Mouse (Mus musculus): ENCODE measurements around the gene Ptprs. TPM values are rescaled to one million over a fixed set of nuclear protein-coding genes. Genes with fewer than 3 reads are reported as not detected.

The Ptprs gene
- polyA plus RNA-seq, 1 experiment: 478 TPM

- WGBS: 22% methylated on average over 10 of the region's 10 CpGs
- TF ChIP-seq POLR2A (IDR thresholded peaks at IDR 0.05; ENCODE audit: borderline replicate concordance, insufficient read depth, low read length) (no peak), CTCF (IDR thresholded peaks at IDR 0.05; ENCODE audit: borderline replicate concordance, insufficient read depth, low read depth, low read length) (no peak)
- Histone ChIP-seq H3K4me1 (ENCODE audit: control insufficient read depth, insufficient read depth, low read length) (peaks cover 42% of the 10 kb centered on the region), H3K27me3 (ENCODE audit: control insufficient read depth, insufficient read depth, low read length) (no peaks in the 10 kb centered on the region), H3K4me3 (replicated peaks; ENCODE audit: insufficient read depth, low read depth, low read length) (no peak overlapping the region), H3K27ac (ENCODE audit: insufficient read depth, low read length) (no peak overlapping the region)
- DNase-seq: peak in 1 of 2 experiments; percentile 50
Observed at GRCm38 (mm10) chr17:56470571-56470970, 5.7 kb downstream of the Ptprs start.

GRCm38 (mm10) chr17:56470001-56470436, 6.3 kb downstream of the Ptprs start:
- TF ChIP-seq POLR2A (IDR thresholded peaks at IDR 0.05; ENCODE audit: borderline replicate concordance, insufficient read depth, low read length): no peak
- no peak for TF ChIP-seq CTCF (IDR thresholded peaks at IDR 0.05; ENCODE audit: borderline replicate concordance, insufficient read depth, low read depth, low read length)
- peaks cover 47% of the 10 kb centered on the region for H3K4me1 ChIP-seq (ENCODE audit: control insufficient read depth, insufficient read depth, low read length)
- WGBS: 18% methylated on average over 26 of the region's 26 CpGs
- H3K27ac ChIP-seq (ENCODE audit: insufficient read depth, low read length): no peak overlapping the region
- no peaks in the 10 kb centered on the region for H3K27me3 ChIP-seq (ENCODE audit: control insufficient read depth, insufficient read depth, low read length)
- no peak overlapping the region for H3K4me3 ChIP-seq (replicated peaks; ENCODE audit: insufficient read depth, low read depth, low read length)
- no peak for DNase-seq

GRCm38 (mm10) chr17:56469275-56469674, 7.0 kb downstream of the Ptprs start:
- peaks cover 53% of the 10 kb centered on the region for H3K4me1 ChIP-seq (ENCODE audit: control insufficient read depth, insufficient read depth, low read length)
- no peak overlapping the region for H3K27ac ChIP-seq (ENCODE audit: insufficient read depth, low read length)
- 52% methylated on average over 8 of the region's 8 CpGs for WGBS
- TF ChIP-seq CTCF (IDR thresholded peaks at IDR 0.05; ENCODE audit: borderline replicate concordance, insufficient read depth, low read depth, low read length) (no peak), POLR2A (IDR thresholded peaks at IDR 0.05; ENCODE audit: borderline replicate concordance, insufficient read depth, low read length) (no peak)
- no peak overlapping the region for H3K4me3 ChIP-seq (replicated peaks; ENCODE audit: insufficient read depth, low read depth, low read length)
- H3K27me3 ChIP-seq (ENCODE audit: control insufficient read depth, insufficient read depth, low read length): no peaks in the 10 kb centered on the region
- no peak for DNase-seq

DNA sequence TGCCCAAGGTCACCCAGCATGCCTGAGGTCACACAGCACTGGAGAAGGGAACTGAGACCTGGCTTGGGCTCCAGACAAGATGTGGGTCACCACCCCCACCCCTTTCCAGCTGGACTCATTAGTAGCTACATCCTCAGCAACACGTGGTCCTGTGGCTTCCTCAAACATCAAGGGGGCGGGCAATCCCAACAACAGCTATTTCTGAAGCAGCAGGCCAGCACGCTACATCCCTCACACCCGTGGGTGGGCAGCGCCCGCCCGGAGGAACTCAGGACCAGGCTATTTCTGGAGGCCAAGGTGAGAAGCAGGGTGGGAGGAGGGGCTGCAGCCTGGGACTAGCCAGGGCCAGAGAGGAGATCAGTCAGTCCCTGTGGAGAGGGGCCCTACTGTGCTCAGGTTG, 7.4 kb downstream of the Ptprs start:
- 49% methylated on average over 7 of the region's 7 CpGs for WGBS
- no peaks in the 10 kb centered on the region for H3K27me3 ChIP-seq (ENCODE audit: control insufficient read depth, insufficient read depth, low read length)
- H3K4me3 ChIP-seq (replicated peaks; ENCODE audit: insufficient read depth, low read depth, low read length): no peak overlapping the region
- peaks cover 50% of the 10 kb centered on the region for H3K4me1 ChIP-seq (ENCODE audit: control insufficient read depth, insufficient read depth, low read length)
- TF ChIP-seq CTCF (IDR thresholded peaks at IDR 0.05; ENCODE audit: borderline replicate concordance, insufficient read depth, low read depth, low read length): no peak
- no peak for TF ChIP-seq POLR2A (IDR thresholded peaks at IDR 0.05; ENCODE audit: borderline replicate concordance, insufficient read depth, low read length)
- no peak overlapping the region for H3K27ac ChIP-seq (ENCODE audit: insufficient read depth, low read length)
- no peak for DNase-seq

DNA sequence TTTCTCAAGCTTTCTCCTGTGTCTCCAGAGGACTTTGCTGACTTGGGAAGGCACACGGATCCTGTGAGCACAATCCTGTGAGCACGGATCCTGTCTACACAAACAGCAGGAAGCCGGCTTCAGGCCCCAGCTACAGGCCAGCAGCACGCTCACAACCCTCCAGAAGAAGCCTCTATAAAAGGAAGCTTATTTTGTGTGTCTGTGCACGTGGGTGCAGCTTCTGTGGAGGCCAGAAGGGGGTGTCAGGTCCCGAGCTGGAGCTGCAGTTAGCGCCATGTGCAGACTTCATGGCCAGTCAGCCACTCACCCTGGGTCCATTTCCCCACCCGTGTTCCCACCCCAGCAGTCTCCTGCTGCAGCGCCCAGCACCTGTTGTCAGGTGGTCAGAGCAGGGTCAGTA, 7.9 kb downstream of the Ptprs start:
- Histone ChIP-seq H3K27ac (ENCODE audit: insufficient read depth, low read length) (no peak overlapping the region), H3K27me3 (ENCODE audit: control insufficient read depth, insufficient read depth, low read length) (no peaks in the 10 kb centered on the region), H3K4me1 (ENCODE audit: control insufficient read depth, insufficient read depth, low read length) (peaks cover 52% of the 10 kb centered on the region), H3K4me3 (replicated peaks; ENCODE audit: insufficient read depth, low read depth, low read length) (no peak overlapping the region)
- TF ChIP-seq POLR2A (IDR thresholded peaks at IDR 0.05; ENCODE audit: borderline replicate concordance, insufficient read depth, low read length): no peak
- TF ChIP-seq CTCF (IDR thresholded peaks at IDR 0.05; ENCODE audit: borderline replicate concordance, insufficient read depth, low read depth, low read length): 0 out of 2 replicates have a peak, but pooled peaks have one; percentile 12
- 93% methylated on average over 9 of the region's 9 CpGs for WGBS
- DNase-seq: no peak

DNA sequence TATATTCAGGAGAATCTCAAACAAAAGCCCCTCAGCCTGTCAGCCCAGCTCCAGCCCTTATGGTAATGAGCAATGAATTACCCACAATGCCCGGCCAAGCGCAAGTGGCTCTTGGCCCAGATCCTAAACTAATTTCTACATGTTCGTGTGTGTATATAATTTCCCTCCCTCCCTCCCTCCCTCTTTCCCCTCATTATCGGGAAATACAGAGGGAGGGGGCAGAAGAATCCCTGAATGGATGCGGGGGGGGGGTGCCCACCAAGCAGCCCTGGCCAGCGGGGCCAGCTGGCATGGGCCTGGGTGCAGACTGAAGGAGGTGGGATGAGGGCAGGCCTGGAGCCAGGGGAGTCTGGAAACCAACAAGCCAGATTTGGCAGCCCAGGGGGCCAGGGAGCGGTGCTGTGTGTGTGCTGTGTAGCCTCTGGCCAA, 8.8 kb downstream of the Ptprs start:
- peaks cover 59% of the 10 kb centered on the region for H3K4me1 ChIP-seq (ENCODE audit: control insufficient read depth, insufficient read depth, low read length)
- no peak for DNase-seq
- H3K27me3 ChIP-seq (ENCODE audit: control insufficient read depth, insufficient read depth, low read length): no peaks in the 10 kb centered on the region
- H3K27ac ChIP-seq (ENCODE audit: insufficient read depth, low read length): no peak overlapping the region
- 9% methylated on average over 7 of the region's 7 CpGs for WGBS
- H3K4me3 ChIP-seq (replicated peaks; ENCODE audit: insufficient read depth, low read depth, low read length): no peak overlapping the region
- no peak for TF ChIP-seq CTCF (IDR thresholded peaks at IDR 0.05; ENCODE audit: borderline replicate concordance, insufficient read depth, low read depth, low read length)
- TF ChIP-seq POLR2A (IDR thresholded peaks at IDR 0.05; ENCODE audit: borderline replicate concordance, insufficient read depth, low read length): no peak

DNA sequence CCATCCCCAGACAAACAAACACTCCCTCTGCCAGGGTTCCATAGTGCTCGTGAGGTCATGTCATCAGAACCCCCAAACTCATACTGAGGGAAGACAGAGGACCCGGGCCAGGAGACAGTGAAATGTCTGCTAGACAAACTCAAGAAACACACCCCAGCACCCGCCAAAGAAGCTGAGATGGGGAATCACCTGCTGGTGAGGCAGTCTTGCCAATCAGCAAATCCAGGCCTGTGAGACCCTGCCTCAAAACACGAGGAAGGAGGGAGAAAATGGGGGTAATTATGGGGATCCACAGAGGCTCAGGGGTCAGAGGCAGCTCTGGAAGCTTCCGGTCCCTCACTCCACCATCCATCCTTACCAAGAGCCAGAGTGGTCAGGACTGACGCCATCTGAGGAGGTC, 9.5 kb downstream of the Ptprs start:
- no peak for TF ChIP-seq POLR2A (IDR thresholded peaks at IDR 0.05; ENCODE audit: borderline replicate concordance, insufficient read depth, low read length)
- no peak for TF ChIP-seq CTCF (IDR thresholded peaks at IDR 0.05; ENCODE audit: borderline replicate concordance, insufficient read depth, low read depth, low read length)
- Histone ChIP-seq H3K27ac (ENCODE audit: insufficient read depth, low read length) (no peak overlapping the region), H3K4me3 (replicated peaks; ENCODE audit: insufficient read depth, low read depth, low read length) (no peak overlapping the region), H3K4me1 (ENCODE audit: control insufficient read depth, insufficient read depth, low read length) (peaks cover 59% of the 10 kb centered on the region), H3K27me3 (ENCODE audit: control insufficient read depth, insufficient read depth, low read length) (no peaks in the 10 kb centered on the region)
- DNase-seq: no peak
- 61% methylated on average over 6 of the region's 6 CpGs for WGBS

- peaks cover 46% of the 10 kb centered on the region for H3K4me1 ChIP-seq (ENCODE audit: control insufficient read depth, insufficient read depth, low read length)
- WGBS: 10% methylated on average over 7 of the region's 7 CpGs
- peak in 1 of 2 experiments; percentile 67 for DNase-seq
- no peak overlapping the region for H3K27ac ChIP-seq (ENCODE audit: insufficient read depth, low read length)
- H3K27me3 ChIP-seq (ENCODE audit: control insufficient read depth, insufficient read depth, low read length): no peaks in the 10 kb centered on the region
- no peak overlapping the region for H3K4me3 ChIP-seq (replicated peaks; ENCODE audit: insufficient read depth, low read depth, low read length)
- TF ChIP-seq CTCF (IDR thresholded peaks at IDR 0.05; ENCODE audit: borderline replicate concordance, insufficient read depth, low read depth, low read length) (no peak), POLR2A (IDR thresholded peaks at IDR 0.05; ENCODE audit: borderline replicate concordance, insufficient read depth, low read length) (no peak)
Observed at GRCm38 (mm10) chr17:56464817-56465216, 11.5 kb downstream of the Ptprs start.
